Mouse (Mus musculus) neural tube, embryonic 10.5 days (tissue): Measurements from ENCODE around the gene Eif4a1.

ENCODE experiments used
- DNase-seq: peaks from one replicate; pipeline ENCODE4 v3.0.0-alpha.2; 2017; ENCODE audit warnings: low spot score; ENCODE audit errors: extremely low spot score

Gene Eif4a1

GRCm38 (mm10) chr11:69679144-69679543 is 6.9 kb upstream of the Eif4a1 start:
- DNase-seq = no peak

DNA sequence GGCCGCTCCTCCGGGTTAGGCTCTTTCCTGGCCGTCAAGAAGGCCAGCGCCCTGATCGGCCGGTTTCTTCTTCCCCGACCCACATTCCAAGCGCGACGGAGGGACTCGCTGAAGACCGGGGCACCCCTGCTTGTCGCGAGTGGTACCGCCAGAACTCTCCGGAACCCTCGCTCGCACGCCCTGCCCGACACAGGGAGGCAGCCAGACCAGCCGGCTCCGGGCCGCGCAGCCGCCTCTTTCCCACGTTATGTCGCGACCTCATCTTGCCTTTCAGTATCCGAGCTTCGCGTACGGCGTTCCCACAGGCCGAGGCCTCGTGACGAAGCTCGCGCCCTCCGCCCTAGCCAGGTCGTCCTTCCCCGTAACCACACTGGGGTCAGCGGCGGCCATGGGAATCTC is 498 bp downstream of the Eif4a1 start:
- DNase-seq = no peak

DNA sequence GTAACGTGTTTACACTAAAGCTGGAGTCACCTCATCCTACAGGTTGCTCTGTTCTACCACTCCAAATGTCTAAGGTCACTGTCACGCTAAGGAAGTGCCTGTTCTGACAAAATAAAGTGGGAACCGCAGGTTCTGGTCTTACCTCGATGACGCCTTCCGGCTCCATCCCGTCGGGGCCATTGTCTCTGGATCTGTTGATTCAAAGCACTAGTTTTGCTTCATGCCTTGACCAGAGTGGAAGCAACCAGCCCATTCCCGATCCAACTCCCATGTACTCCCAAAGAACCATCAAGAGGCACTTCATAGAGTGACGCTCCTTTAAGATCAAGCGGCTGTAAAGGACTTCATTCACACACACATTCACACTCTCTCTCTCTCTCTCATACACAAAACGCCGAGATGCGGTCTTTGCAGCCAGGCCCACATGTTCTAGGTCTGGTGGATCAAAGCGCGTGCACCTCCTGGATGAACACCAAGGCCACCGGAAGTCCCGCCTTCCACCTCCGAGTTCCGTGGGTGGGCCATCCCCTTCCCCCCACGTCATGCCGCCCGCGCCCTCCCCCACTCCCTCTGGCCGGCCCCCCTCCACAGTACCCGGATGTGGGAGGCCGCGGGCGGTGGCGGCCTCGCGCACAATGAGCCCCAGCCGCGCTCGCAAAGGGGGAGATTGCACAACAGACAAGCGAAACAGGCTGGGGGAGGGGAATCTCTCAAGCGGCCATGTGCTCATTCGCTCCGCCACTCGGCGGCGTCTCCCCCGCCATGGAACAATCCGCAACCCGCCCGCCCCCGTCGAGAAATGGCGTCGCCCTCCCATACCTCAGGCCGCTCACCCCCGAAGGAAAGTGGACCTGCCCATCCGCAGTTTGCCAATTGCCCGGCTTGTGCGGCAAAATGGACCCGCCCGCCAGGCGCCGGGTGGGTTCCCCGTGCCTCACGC is 1.2 kb downstream of the Eif4a1 start:
- peak; percentile 95 for DNase-seq

GRCm38 (mm10) chr11:69666665-69667005 is 5.6 kb downstream of the Eif4a1 start:
- DNase-seq = no peak

DNA sequence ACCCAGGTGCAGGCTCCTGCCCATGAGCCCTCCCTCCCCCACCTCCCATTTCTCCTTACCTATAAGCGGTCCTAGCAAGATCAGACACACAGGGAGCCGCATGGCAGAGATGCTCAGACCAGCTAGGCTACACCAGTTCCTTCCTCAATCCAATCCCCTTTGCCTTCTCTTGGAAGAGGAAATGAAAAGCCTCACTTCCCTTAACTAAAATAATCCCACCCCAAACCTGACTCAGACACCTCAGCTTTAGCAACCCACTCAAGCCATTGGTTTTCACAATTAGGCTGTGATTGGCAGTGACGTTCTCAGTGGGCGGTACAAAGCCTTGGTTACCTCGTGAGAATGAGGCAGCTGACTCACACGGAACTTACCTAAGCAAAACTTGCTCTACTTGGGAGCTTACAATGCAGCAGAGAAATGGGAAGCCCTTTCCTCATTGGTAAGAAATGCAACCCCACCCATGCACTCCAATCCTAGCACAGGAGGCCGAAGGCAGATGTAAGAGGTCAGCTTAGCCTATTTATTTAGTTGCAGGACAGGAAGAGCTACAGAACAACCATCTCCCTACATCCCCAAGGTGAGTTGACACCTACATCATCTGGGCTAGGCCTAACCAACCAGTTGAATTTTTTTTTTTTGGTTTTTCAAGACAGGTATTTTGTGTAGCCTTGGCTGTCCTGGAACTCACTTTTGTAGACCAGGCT is 6.1 kb downstream of the Eif4a1 start, which contains the start of gene Cd68:
Gene Cd68 (minus strand): TSS at position 193 of the 704 bp plus-strand sequence.
- DNase-seq = peak; percentile 40

- peak; percentile 34 for DNase-seq
Measured at GRCm38 (mm10) chr11:69665457-69665960, 6.7 kb downstream of the Eif4a1 start.

DNA sequence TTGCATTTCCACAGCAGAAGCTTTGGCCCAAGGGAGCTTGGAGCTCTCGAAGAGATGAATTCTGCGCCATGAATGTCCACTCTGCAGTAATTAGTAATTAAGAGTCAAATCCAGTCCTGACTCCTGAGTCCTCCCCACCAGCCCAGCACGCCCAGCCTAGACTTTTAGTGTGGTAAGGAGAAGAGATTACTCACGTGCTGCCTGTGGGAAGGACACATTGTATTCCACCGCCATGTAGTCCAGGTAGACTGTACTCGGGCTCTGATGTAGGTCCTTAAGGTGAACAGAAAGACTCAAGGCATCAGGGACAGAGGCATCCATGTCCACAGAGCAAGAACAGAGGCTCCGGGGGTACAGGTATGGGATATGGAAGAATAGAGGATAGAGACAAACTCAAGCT is 7.4 kb downstream of the Eif4a1 start:
- DNase-seq = no peak

DNA sequence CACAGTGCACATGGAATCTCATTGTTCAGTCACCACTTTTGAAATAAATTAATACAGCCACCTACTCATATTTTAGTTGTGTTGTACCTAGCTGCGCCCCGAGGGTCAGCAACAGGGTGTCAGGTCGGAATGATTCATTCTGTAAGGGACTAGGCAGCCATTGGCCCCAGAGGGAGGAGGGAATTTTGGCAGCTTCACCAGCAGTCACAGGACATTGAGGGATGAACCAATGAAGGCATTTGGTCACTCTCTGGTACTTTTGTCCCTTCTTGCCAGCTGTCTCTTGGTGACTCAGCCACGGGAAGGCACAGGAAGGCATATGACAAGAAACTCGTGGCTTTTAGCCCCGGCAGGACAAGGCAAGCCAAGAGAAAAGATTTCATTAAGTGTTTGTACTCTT is 8.4 kb downstream of the Eif4a1 start:
- no peak for DNase-seq

- DNase-seq = no peak
Measured at GRCm38 (mm10) chr11:69662967-69663671, 9.1 kb downstream of the Eif4a1 start.

DNA sequence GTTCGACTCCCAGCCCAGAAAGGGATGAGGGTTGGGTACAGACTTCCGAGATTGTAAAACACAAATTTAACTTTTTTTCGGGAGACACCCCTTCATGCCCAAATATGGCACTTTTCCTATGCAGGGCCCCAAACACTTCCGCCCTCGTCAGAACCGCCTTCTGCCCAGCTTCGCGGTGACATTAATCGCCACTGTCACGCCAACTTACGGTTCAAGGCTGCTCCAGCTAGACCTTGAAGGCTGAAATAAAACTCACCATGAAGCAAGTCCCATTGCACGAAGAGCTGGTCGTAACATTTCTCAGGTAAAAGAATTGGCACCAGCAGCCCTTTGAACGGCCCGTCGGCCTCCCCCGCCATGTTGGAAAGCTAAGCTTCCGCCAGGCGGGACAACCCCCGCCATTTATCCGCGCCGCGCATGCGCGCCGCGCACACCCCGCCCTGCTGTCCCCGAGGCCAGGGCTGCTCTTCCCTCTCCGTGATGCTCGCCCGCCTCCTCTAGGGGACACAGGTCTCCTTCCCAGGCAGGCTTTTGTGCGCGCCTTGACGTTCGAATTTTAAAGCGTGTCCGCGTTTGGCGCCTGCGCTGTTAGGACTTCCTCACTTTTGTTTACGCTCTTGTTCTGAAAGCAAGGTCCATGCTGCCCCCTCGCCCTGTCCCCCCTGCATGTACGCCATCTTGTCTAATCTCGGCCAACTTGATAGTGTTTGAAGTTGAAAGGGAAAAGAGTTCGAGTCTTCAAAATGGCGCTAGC is 9.8 kb downstream of the Eif4a1 start, which contains the start of gene Mpdu1:
Gene Mpdu1 (minus strand): TSS at position 430 of the 754 bp plus-strand sequence.
- peak; percentile 94 for DNase-seq

- no peak for DNase-seq
Measured at GRCm38 (mm10) chr11:69661221-69661881, 10.9 kb downstream of the Eif4a1 start.

DNA sequence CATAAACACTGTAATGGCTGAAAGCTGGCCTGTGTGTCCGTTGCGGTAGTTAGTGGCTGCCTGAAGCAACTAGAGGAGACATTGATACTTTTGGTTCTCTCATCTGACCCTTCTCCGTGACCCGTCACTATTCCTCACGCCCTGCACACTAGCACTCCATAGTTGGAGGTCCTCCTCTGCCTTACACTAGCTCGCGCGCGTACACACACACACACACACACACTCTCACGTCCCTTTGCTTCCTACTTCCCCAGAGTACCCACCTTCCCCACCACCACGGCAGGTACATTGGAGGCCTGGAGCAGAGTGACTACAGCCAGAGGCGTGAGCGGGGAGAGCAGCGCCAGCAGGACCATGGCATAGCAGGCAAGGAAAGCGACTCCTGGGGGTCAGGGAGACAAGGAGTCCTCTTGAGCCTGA is 14.8 kb downstream of the Eif4a1 start:
- no peak for DNase-seq

GRCm38 (mm10) chr11:69656617-69657461 is 15.4 kb downstream of the Eif4a1 start:
- DNase-seq = peak; percentile 57

DNA sequence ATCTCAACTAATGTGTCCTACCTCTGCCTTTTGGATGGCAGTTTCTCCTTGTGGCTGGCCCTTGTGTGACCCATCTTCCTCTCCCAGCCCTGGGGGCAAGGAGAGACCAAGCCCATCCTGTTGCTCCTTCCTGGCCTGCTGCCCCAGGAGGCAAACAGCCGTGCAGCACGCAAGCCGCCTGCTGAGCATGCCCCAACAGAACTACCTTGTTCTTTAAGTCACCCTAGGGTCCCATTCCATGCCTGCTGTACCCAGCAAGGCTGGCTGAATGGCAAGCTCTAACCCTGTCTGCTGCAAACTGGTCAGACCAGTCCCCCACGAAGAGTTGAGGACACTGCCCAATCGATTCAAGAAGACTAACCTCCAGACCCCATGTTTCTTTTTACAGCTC is 16.2 kb downstream of the Eif4a1 start:
- DNase-seq = no peak

GRCm38 (mm10) chr11:69655264-69656064 is 16.8 kb downstream of the Eif4a1 start, which contains the start of gene Sox15:
Sox15 (plus strand) TSS chr11:69655314.
- peak; percentile 73 for DNase-seq

- no peak for DNase-seq
Measured at GRCm38 (mm10) chr11:69654760-69655159, 17.5 kb downstream of the Eif4a1 start.

DNA sequence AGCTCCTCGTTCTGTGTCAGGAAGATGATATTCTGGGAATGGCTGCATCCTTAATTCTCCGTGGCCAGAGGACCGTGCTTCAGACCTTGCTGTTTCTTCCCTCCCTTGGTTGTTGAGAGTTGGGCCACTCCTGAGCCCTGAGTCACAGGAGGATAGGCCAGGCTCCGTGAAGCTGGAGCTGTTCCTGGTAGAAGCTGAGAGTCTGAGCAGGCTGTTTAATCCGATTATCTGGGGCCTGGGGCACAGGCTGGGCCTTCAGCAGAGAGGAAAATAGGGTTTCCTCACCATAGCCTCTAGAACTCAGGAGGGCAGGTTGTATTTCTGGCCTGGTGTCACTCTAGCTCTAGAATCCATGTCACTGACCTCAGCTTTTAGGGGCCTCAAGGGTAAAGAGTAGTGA is 18.8 kb downstream of the Eif4a1 start:
- DNase-seq = no peak

DNA sequence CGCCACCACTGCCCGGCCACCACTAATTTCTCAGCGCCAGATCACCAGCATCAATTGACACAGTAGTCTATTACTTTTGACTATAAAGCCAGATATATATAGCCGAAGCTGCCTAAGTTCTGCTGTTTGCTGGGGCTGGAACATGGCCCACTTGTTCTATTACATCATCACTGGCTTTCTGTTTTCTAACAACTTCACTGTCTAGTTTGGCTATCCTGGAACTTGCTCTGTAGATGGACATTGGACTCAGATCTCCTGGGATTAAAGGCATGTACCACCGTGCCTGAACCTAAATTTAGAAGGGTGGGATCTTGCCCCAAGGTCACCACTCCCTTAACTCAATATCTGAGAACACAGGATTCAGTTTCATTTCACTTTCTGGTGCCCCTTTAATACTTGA is 26.4 kb downstream of the Eif4a1 start:
- DNase-seq = no peak
